In genomic region chr9:68462755-68463154, GRCm38 (mm10) we compare ENCODE assay signal across 23 mouse cellular contexts.
A peak's percentile ranks its signal among the peaks of the same experiment; 100 is the strongest.
DNase-seq lines count a peak whose midpoint lies in the region; ATAC-seq lines count a peak whose summit lies in the region.
"Had no signal": no experiment of that assay in that cellular context is flagged by ENCODE, and none has a peak within 500 bp of the region (broad histone marks: within the 10 kb centered on the region; RNA-seq: fewer than 3 reads in every experiment).

No protein-coding gene starts in this region.

- no peak for DNase-seq in frontal cortex, postnatal 25 days (ENCODE audit: low spot score in 2 of 2)
- peak; percentile 46 for DNase-seq in brain, adult 2 months (ENCODE audit: low read depth, low spot score)
- DNase-seq in brain, embryonic 18.5 days (ENCODE audit: low read depth, low spot score), result peak; percentile 16
- peak; percentile 23 to 31 for DNase-seq in layer of hippocampus, postnatal 10 days (ENCODE audit: low spot score in 2 of 2)
- no peak for DNase-seq in adrenal gland, adult (ENCODE audit: inconsistent age in 2 of 2, low spot score in 1 of 2)
- DNase-seq in kidney, postnatal 10 days, result no peak
- no peak for DNase-seq in midbrain, embryonic 10.5 days (ENCODE audit: low spot score)
- DNase-seq: adrenal gland, adult 8-10 months; adrenal gland, postnatal 36 days; cerebellum, adult 18-20 months; cerebellum, postnatal 10 days; embryo, embryonic 11 days; gastrocnemius, postnatal 10 days; heart, postnatal 36 days had no signal

- H3K36me3 ChIP-seq in midbrain, embryonic 10.5 days, result no peaks in the 10 kb centered on the region
- H3K36me3 ChIP-seq: embryonic facial prominence, embryonic 15.5 days; forebrain, embryonic 10.5 days; heart, embryonic 13.5 days; hindbrain, embryonic 15.5 days had no signal

- no peaks in the 10 kb centered on the region for H3K27me3 ChIP-seq in midbrain, embryonic 10.5 days (ENCODE audit: low read depth, poor library complexity, severe bottlenecking)
- H3K27me3 ChIP-seq: CH12.LX; embryonic facial prominence, embryonic 15.5 days; heart, embryonic 13.5 days; hindbrain, embryonic 15.5 days; Patski had no signal

- peak; percentile 55; the same call in 1 of the 2 replicates for ATAC-seq in frontal cortex, adult (ENCODE audit: low TSS enrichment)
- ATAC-seq: intestine, embryonic 16.5 days; Patski had no signal

- no peak overlapping the region for H3K4me3 ChIP-seq in midbrain, embryonic 10.5 days
- H3K4me3 ChIP-seq: embryonic facial prominence, embryonic 15.5 days; erythroblast, embryonic 14.5 days; forebrain, embryonic 10.5 days; heart, embryonic 13.5 days; hindbrain, embryonic 15.5 days had no signal

- WGBS in midbrain, embryonic 10.5 days, result 93% methylated on average over 5 of the region's 5 CpGs

- H3K4me1 ChIP-seq in midbrain, embryonic 10.5 days, result no peaks in the 10 kb centered on the region
- H3K4me1 ChIP-seq: embryonic facial prominence, embryonic 15.5 days; forebrain, embryonic 10.5 days; heart, embryonic 13.5 days; hindbrain, embryonic 15.5 days had no signal

- no peak overlapping the region for H3K27ac ChIP-seq in midbrain, embryonic 10.5 days (replicated peaks)
- H3K27ac ChIP-seq: embryonic facial prominence, embryonic 15.5 days; forebrain, embryonic 10.5 days; heart, embryonic 13.5 days; hindbrain, embryonic 15.5 days had no signal

- no peaks in the 10 kb centered on the region for H3K9me3 ChIP-seq in midbrain, embryonic 10.5 days (replicated peaks)
- H3K9me3 ChIP-seq: embryonic facial prominence, embryonic 15.5 days; forebrain, embryonic 10.5 days; heart, embryonic 13.5 days; hindbrain, embryonic 15.5 days had no signal

Comparison
In these comparisons a context has a peak if more than half of its experiments do, and no peak if none do; other contexts are left out.
1. DNase-seq: peak in brain, adult 2 months (single experiment), brain, embryonic 18.5 days (single experiment) and layer of hippocampus, postnatal 10 days (2 of 2); none in frontal cortex, postnatal 25 days (0 of 2), adrenal gland, adult (0 of 2), kidney, postnatal 10 days (single experiment) and midbrain, embryonic 10.5 days (single experiment).